In genomic region chr2:107518107-107518506, GRCm38 (mm10) we compare ENCODE assay signal across 13 mouse cellular contexts.
DNase-seq lines count a peak whose midpoint lies in the region.
"Had no signal": no experiment of that assay in that cellular context is flagged by ENCODE, and none has a peak within 500 bp of the region (broad histone marks: within the 10 kb centered on the region; RNA-seq: fewer than 3 reads in every experiment).

No protein-coding gene starts in this region.

- DNase-seq in right cerebral cortex, adult 18-20 months: peak; percentile 69
- DNase-seq in right cerebral cortex, postnatal 4 days: no peak
- peak; percentile 53 to 73 for DNase-seq in frontal cortex, adult 2 months (ENCODE audit: extremely low spot score in 1 of 2, low spot score in 1 of 2)
- DNase-seq in left cerebral cortex, postnatal 14 days (ENCODE audit: low spot score in 2 of 2): peak; percentile 8 to 20
- DNase-seq in right cerebral cortex, postnatal 36 days (ENCODE audit: low spot score in 2 of 2): peak; percentile 8 to 51
- no peak for DNase-seq in cerebellum, adult 9-11 months
- no peak for DNase-seq in spleen, postnatal 4 days (ENCODE audit: low spot score in 2 of 2)
- DNase-seq: cerebellum, postnatal 10 days; heart, adult 11 months; kidney, adult 18-20 months; kidney, postnatal 14 days; lung, postnatal 4 days; thymus, adult 2 months had no signal

- intact Hi-C loops in left cerebral cortex, postnatal 14 days (cut with DNase I): no loop called here

Comparison
In these comparisons a context has a peak if more than half of its experiments do, and no peak if none do; other contexts are left out.
1. DNase-seq: peak in right cerebral cortex, adult 18-20 months (single experiment), frontal cortex, adult 2 months (2 of 2), left cerebral cortex, postnatal 14 days (2 of 2) and right cerebral cortex, postnatal 36 days (2 of 2); none in right cerebral cortex, postnatal 4 days (single experiment), cerebellum, adult 9-11 months (single experiment) and spleen, postnatal 4 days (0 of 2).